Mouse (Mus musculus): ENCODE measurements at regions not wholly inside any gene's neighbourhood (a gene's known extent, or its start where the extent isn't known, plus 50 kb on each side); places are given as distances from the start of the nearest gene placed in this dataset.

- DNase-seq (ENCODE audit: low read depth, low spot score) = no peak
These were observed 182.1 kb downstream of the Ifng start for GRCm38 (mm10) chr10:118622916-118623315.

- no peak for DNase-seq (ENCODE audit: low read depth, low spot score)
These were observed 183.5 kb downstream of the Ifng start for GRCm38 (mm10) chr10:118624368-118624767.

GRCm38 (mm10) chr10:118628000-118628399, 187.2 kb downstream of the Ifng start:
- DNase-seq (ENCODE audit: low read depth, low spot score) = no peak

- no peak for DNase-seq (ENCODE audit: low read depth, low spot score)
These were observed 188.7 kb downstream of the Ifng start for GRCm38 (mm10) chr10:118629360-118630040.

GRCm38 (mm10) chr10:118631786-118632185, 190.9 kb downstream of the Ifng start:
- no peak for DNase-seq (ENCODE audit: low read depth, low spot score)

- no peak for DNase-seq (ENCODE audit: low read depth, low spot score)
These were observed 191.3 kb downstream of the Ifng start for GRCm38 (mm10) chr10:118632187-118632586.

- no peak for DNase-seq (ENCODE audit: low read depth, low spot score)
These were observed 192.6 kb downstream of the Ifng start for GRCm38 (mm10) chr10:118633429-118633828.

- no peak for DNase-seq (ENCODE audit: low read depth, low spot score)
These were observed 198.3 kb downstream of the Ifng start for GRCm38 (mm10) chr10:118639097-118639496.

GRCm38 (mm10) chr10:118640121-118640809, 199.4 kb downstream of the Ifng start:
- DNase-seq (ENCODE audit: low read depth, low spot score) = peak; percentile 94

GRCm38 (mm10) chr10:118640810-118641427, 200.1 kb downstream of the Ifng start:
- no peak for DNase-seq (ENCODE audit: low read depth, low spot score)

- DNase-seq (ENCODE audit: low read depth, low spot score) = no peak
These were observed 202.8 kb downstream of the Ifng start for GRCm38 (mm10) chr10:118643622-118644021.

- DNase-seq (ENCODE audit: low read depth, low spot score) = peak; percentile 88
These were observed 207.3 kb downstream of the Ifng start for GRCm38 (mm10) chr10:118648111-118648510.

GRCm38 (mm10) chr10:118656561-118656960, 213.4 kb downstream of the Dyrk2 start:
- no peak for DNase-seq (ENCODE audit: low read depth, low spot score)

- DNase-seq (ENCODE audit: low read depth, low spot score) = no peak
These were observed 204.0 kb downstream of the Dyrk2 start for GRCm38 (mm10) chr10:118666009-118666408.

- peak; percentile 68 for DNase-seq (ENCODE audit: low read depth, low spot score)
These were observed 194.1 kb downstream of the Dyrk2 start for GRCm38 (mm10) chr10:118675816-118676465.

GRCm38 (mm10) chr10:118678750-118679418, 191.1 kb downstream of the Dyrk2 start:
- no peak for DNase-seq (ENCODE audit: low read depth, low spot score)

- no peak for DNase-seq (ENCODE audit: low read depth, low spot score)
These were observed 190.5 kb downstream of the Dyrk2 start for GRCm38 (mm10) chr10:118679507-118679906.

- no peak for DNase-seq (ENCODE audit: low read depth, low spot score)
These were observed 189.1 kb downstream of the Dyrk2 start for GRCm38 (mm10) chr10:118680896-118681295.

GRCm38 (mm10) chr10:118683356-118683755, 186.7 kb downstream of the Dyrk2 start:
- no peak for DNase-seq (ENCODE audit: low read depth, low spot score)

GRCm38 (mm10) chr10:118699292-118699691, 170.7 kb downstream of the Dyrk2 start:
- DNase-seq (ENCODE audit: low read depth, low spot score) = no peak

GRCm38 (mm10) chr10:118700115-118700514, 169.9 kb downstream of the Dyrk2 start:
- no peak for DNase-seq (ENCODE audit: low read depth, low spot score)

- no peak for DNase-seq (ENCODE audit: low read depth, low spot score)
These were observed 164.0 kb downstream of the Dyrk2 start for GRCm38 (mm10) chr10:118706020-118706419.

Measured in skeletal muscle tissue, adult 2 months (tissue).